Mouse (Mus musculus): ENCODE measurements around the gene Kcnc4. TPM values are rescaled to one million over a fixed set of nuclear protein-coding genes. Genes with fewer than 3 reads are reported as not detected.

Kcnc4 gene
- total and polyA plus RNA-seq, 2 experiments from 2014 or later = 16.6 to 42.6 TPM

GRCm38 (mm10) chr3:107483290-107483689 is 23.9 kb upstream of the Kcnc4 start:
- peak; percentile 84 for DNase-seq (ENCODE audit: low spot score)
- 17% methylated on average over 11 of the region's 11 CpGs for WGBS
- Histone ChIP-seq H3K4me1 (ENCODE audit: insufficient read depth, low read length) (no peaks in the 10 kb centered on the region), H3K4me2 (ENCODE audit: low read depth, low read length) (no peak overlapping the region), H3K27me3 (ENCODE audit: insufficient read depth, low read length) (no peaks in the 10 kb centered on the region), H3K27ac (peak overlapping the region; percentile 51; the same call in 1 of the 2 replicates), H3K9me3 (ENCODE audit: low read length) (no peaks in the 10 kb centered on the region), H3K36me3 (ENCODE audit: insufficient read depth, low read length) (no peaks in the 10 kb centered on the region), H3K9ac (replicated peaks; ENCODE audit: low read length) (no peak overlapping the region), H3K4me3 (ENCODE audit: low read length) (no peak overlapping the region)
- peak; percentile 70 for TF ChIP-seq CTCF (IDR thresholded peaks at IDR 0.05; ENCODE audit: low read depth)
- ATAC-seq = peak; percentile 95

- no peaks in the 10 kb centered on the region for H3K27me3 ChIP-seq (ENCODE audit: insufficient read depth, low read length)
- DNase-seq (ENCODE audit: low spot score) (peak; percentile 31), ATAC-seq (peak; percentile 13; the same call in 1 of the 2 replicates)
- H3K36me3 ChIP-seq (ENCODE audit: insufficient read depth, low read length) = no peaks in the 10 kb centered on the region
- H3K4me1 ChIP-seq (ENCODE audit: insufficient read depth, low read length) = no peaks in the 10 kb centered on the region
- WGBS = 41% methylated on average over 3 of the region's 3 CpGs
- H3K9ac ChIP-seq (replicated peaks; ENCODE audit: low read length) = no peak overlapping the region
- H3K27ac ChIP-seq = no peak overlapping the region
- no peak overlapping the region for H3K4me2 ChIP-seq (ENCODE audit: low read depth, low read length)
- H3K9me3 ChIP-seq (ENCODE audit: low read length) = no peaks in the 10 kb centered on the region
- TF ChIP-seq CTCF (IDR thresholded peaks at IDR 0.05; ENCODE audit: low read depth) = peak; percentile 31; the same call in 1 of the 2 replicates
- H3K4me3 ChIP-seq (ENCODE audit: low read length) = no peak overlapping the region
Observed at GRCm38 (mm10) chr3:107480660-107481059, 21.3 kb upstream of the Kcnc4 start.

- no peak overlapping the region for H3K4me2 ChIP-seq (ENCODE audit: low read depth, low read length)
Observed at GRCm38 (mm10) chr3:107472198-107472597, 12.8 kb upstream of the Kcnc4 start.

GRCm38 (mm10) chr3:107469059-107469458 is 9.7 kb upstream of the Kcnc4 start:
- H3K9me3 ChIP-seq (ENCODE audit: low read length) = no peaks in the 10 kb centered on the region
- no peak overlapping the region for H3K9ac ChIP-seq (replicated peaks; ENCODE audit: low read length)
- TF ChIP-seq CTCF (IDR thresholded peaks at IDR 0.05; ENCODE audit: low read depth) = no peak
- no peak overlapping the region for H3K4me2 ChIP-seq (ENCODE audit: low read depth, low read length)
- 74% methylated on average over 4 of the region's 4 CpGs for WGBS
- DNase-seq (ENCODE audit: low spot score) = no peak
- 0 out of 2 replicates have a peak, but pooled peaks cover 3% of the 10 kb centered on the region for H3K36me3 ChIP-seq (ENCODE audit: insufficient read depth, low read length)
- H3K27me3 ChIP-seq (ENCODE audit: insufficient read depth, low read length) = no peaks in the 10 kb centered on the region
- H3K27ac ChIP-seq = no peak overlapping the region
- no peak overlapping the region for H3K4me3 ChIP-seq (ENCODE audit: low read length)
- no peak for ATAC-seq
- no peaks in the 10 kb centered on the region for H3K4me1 ChIP-seq (ENCODE audit: insufficient read depth, low read length)

More at GRCm38 (mm10) chr3:107472198-107472597, 12.8 kb upstream of the Kcnc4 start:
- H3K27ac ChIP-seq = 0 out of 2 replicates have a peak overlapping the region, but pooled peaks have one; percentile 1
- WGBS = 17% methylated on average over 6 of the region's 6 CpGs
- no peaks in the 10 kb centered on the region for H3K27me3 ChIP-seq (ENCODE audit: insufficient read depth, low read length)
- H3K9ac ChIP-seq (replicated peaks; ENCODE audit: low read length) = no peak overlapping the region
- 0 out of 2 replicates have a peak, but pooled peaks cover 3% of the 10 kb centered on the region for H3K36me3 ChIP-seq (ENCODE audit: insufficient read depth, low read length)
- DNase-seq (ENCODE audit: low spot score) = peak; percentile 83
- peak; percentile 100 for TF ChIP-seq CTCF (IDR thresholded peaks at IDR 0.05; ENCODE audit: low read depth)
- no peaks in the 10 kb centered on the region for H3K9me3 ChIP-seq (ENCODE audit: low read length)
- no peaks in the 10 kb centered on the region for H3K4me1 ChIP-seq (ENCODE audit: insufficient read depth, low read length)
- no peak overlapping the region for H3K4me3 ChIP-seq (ENCODE audit: low read length)
- peak; percentile 75 for ATAC-seq

GRCm38 (mm10) chr3:107468106-107468505 is 8.8 kb upstream of the Kcnc4 start:
- no peak overlapping the region for H3K4me3 ChIP-seq (ENCODE audit: low read length)
- H3K9ac ChIP-seq (replicated peaks; ENCODE audit: low read length) = no peak overlapping the region
- no peak overlapping the region for H3K27ac ChIP-seq
- no peak for ATAC-seq
- 86% methylated on average over 11 of the region's 11 CpGs for WGBS
- H3K36me3 ChIP-seq (ENCODE audit: insufficient read depth, low read length) = 0 out of 2 replicates have a peak, but pooled peaks cover 3% of the 10 kb centered on the region
- H3K4me1 ChIP-seq (ENCODE audit: insufficient read depth, low read length) = no peaks in the 10 kb centered on the region
- no peak for TF ChIP-seq CTCF (IDR thresholded peaks at IDR 0.05; ENCODE audit: low read depth)
- no peaks in the 10 kb centered on the region for H3K27me3 ChIP-seq (ENCODE audit: insufficient read depth, low read length)
- H3K4me2 ChIP-seq (ENCODE audit: low read depth, low read length) = no peak overlapping the region
- H3K9me3 ChIP-seq (ENCODE audit: low read length) = no peaks in the 10 kb centered on the region
- no peak for DNase-seq (ENCODE audit: low spot score)

- peak; percentile 96 for TF ChIP-seq CTCF (IDR thresholded peaks at IDR 0.05; ENCODE audit: low read depth)
- peak; percentile 60 for ATAC-seq
- Histone ChIP-seq H3K9ac (replicated peaks; ENCODE audit: low read length) (no peak overlapping the region), H3K27ac (no peak overlapping the region), H3K9me3 (ENCODE audit: low read length) (no peaks in the 10 kb centered on the region), H3K27me3 (ENCODE audit: insufficient read depth, low read length) (peaks cover 3% of the 10 kb centered on the region; the same call in 1 of the 2 replicates), H3K36me3 (ENCODE audit: insufficient read depth, low read length) (0 out of 2 replicates have a peak, but pooled peaks cover 3% of the 10 kb centered on the region), H3K4me3 (ENCODE audit: low read length) (no peak overlapping the region), H3K4me1 (ENCODE audit: insufficient read depth, low read length) (no peaks in the 10 kb centered on the region), H3K4me2 (ENCODE audit: low read depth, low read length) (no peak overlapping the region)
- 6% methylated on average over 6 of the region's 6 CpGs for WGBS
- DNase-seq (ENCODE audit: low spot score) = peak; percentile 90
Observed at GRCm38 (mm10) chr3:107466577-107466976, 7.2 kb upstream of the Kcnc4 start.

- WGBS = 16% methylated on average over 5 of the region's 5 CpGs
- ATAC-seq = peak; percentile 39; the same call in 1 of the 2 replicates
Observed at GRCm38 (mm10) chr3:107462160-107462559, 2.8 kb upstream of the Kcnc4 start.

More at GRCm38 (mm10) chr3:107462160-107462559, 2.8 kb upstream of the Kcnc4 start:
- Histone ChIP-seq H3K27ac (no peak overlapping the region), H3K36me3 (ENCODE audit: insufficient read depth, low read length) (no peaks in the 10 kb centered on the region), H3K4me2 (ENCODE audit: low read depth, low read length) (no peak overlapping the region), H3K9ac (replicated peaks; ENCODE audit: low read length) (no peak overlapping the region), H3K4me3 (ENCODE audit: low read length) (no peak overlapping the region), H3K9me3 (ENCODE audit: low read length) (no peaks in the 10 kb centered on the region), H3K27me3 (ENCODE audit: insufficient read depth, low read length) (peaks cover 16% of the 10 kb centered on the region; the same call in 1 of the 2 replicates), H3K4me1 (ENCODE audit: insufficient read depth, low read length) (0 out of 2 replicates have a peak, but pooled peaks cover 4% of the 10 kb centered on the region)
- DNase-seq (ENCODE audit: low spot score) = peak; percentile 92
- peak; percentile 98 for TF ChIP-seq CTCF (IDR thresholded peaks at IDR 0.05; ENCODE audit: low read depth)
